Mouse (Mus musculus): ENCODE data around the gene Mtrf1. TPM values are rescaled to one million over a fixed set of nuclear protein-coding genes. Genes with fewer than 3 reads are reported as not detected.
"Not testable (repeated sequence)": the region's sequence is repeated elsewhere in the genome, so short reads cannot be mapped to it uniquely, and the experiment has no call there.

Gene Mtrf1
- polyA plus RNA-seq, 1 experiment from 2014 or later, result 9.3 TPM

- H3K9me3 ChIP-seq (replicated peaks); H3K36me3 ChIP-seq; H3K27me3 ChIP-seq; H3K4me1 ChIP-seq: not testable (repeated sequence)
- peak within 1 kb of the TSS; percentile 63; the same call in 1 of the 2 replicates for H3K27ac ChIP-seq (replicated peaks)
- 12% methylated on average over 43 of the region's 89 CpGs for WGBS
- H3K9ac ChIP-seq, result peak within 1 kb of the TSS; percentile 47
- ATAC-seq (ENCODE audit: insufficient number of reproducible peaks, low FRiP score, low TSS enrichment, low read depth), result peak; percentile 89
- peak within 1 kb of the TSS; percentile 64 for H3K4me3 ChIP-seq (replicated peaks)
- H3K4me2 ChIP-seq (replicated peaks), result peak within 1 kb of the TSS; percentile 79
These were observed 54.4 kb downstream of the Mtrf1 start, which contains the start of gene Kbtbd6 for GRCm38 (mm10) chr14:79451681-79452590. TSS of gene Kbtbd6 (plus strand) at chr14:79451835.

GRCm38 (mm10) chr14:79452591-79452934, 55.0 kb downstream of the Mtrf1 start:
- not testable (repeated sequence) for H3K27me3 ChIP-seq; H3K36me3 ChIP-seq; H3K9ac ChIP-seq; H3K27ac ChIP-seq (replicated peaks); H3K4me3 ChIP-seq (replicated peaks); H3K9me3 ChIP-seq (replicated peaks); H3K4me1 ChIP-seq; H3K4me2 ChIP-seq (replicated peaks)
- ATAC-seq (ENCODE audit: insufficient number of reproducible peaks, low FRiP score, low TSS enrichment, low read depth), result 0 out of 2 replicates have a peak, but pooled peaks have one; percentile 11
- WGBS, result 95% methylated on average over 6 of the region's 10 CpGs

GRCm38 (mm10) chr14:79460401-79460800, 62.8 kb downstream of the Mtrf1 start:
- WGBS, result 81% methylated on average over 1 of the region's 1 CpGs
- no peak overlapping the region for H3K4me3 ChIP-seq (replicated peaks)
- peaks cover 27% of the 10 kb centered on the region for H3K36me3 ChIP-seq
- no peaks in the 10 kb centered on the region for H3K9me3 ChIP-seq (replicated peaks)
- ATAC-seq (ENCODE audit: insufficient number of reproducible peaks, low FRiP score, low TSS enrichment, low read depth), result no peak
- H3K4me1 ChIP-seq, result no peaks in the 10 kb centered on the region
- no peak overlapping the region for H3K27ac ChIP-seq (replicated peaks)
- no peaks in the 10 kb centered on the region for H3K27me3 ChIP-seq
- no peak overlapping the region for H3K9ac ChIP-seq
- no peak overlapping the region for H3K4me2 ChIP-seq (replicated peaks)

- Histone ChIP-seq H3K4me2 (replicated peaks) (no peak overlapping the region), H3K9me3 (replicated peaks) (no peaks in the 10 kb centered on the region), H3K4me1 (no peaks in the 10 kb centered on the region), H3K27ac (replicated peaks) (no peak overlapping the region), H3K4me3 (replicated peaks) (no peak overlapping the region), H3K27me3 (no peaks in the 10 kb centered on the region), H3K9ac (no peak overlapping the region), H3K36me3 (peaks cover 33% of the 10 kb centered on the region)
- no peak for ATAC-seq (ENCODE audit: insufficient number of reproducible peaks, low FRiP score, low TSS enrichment, low read depth)
- WGBS, result 95% methylated on average over 4 of the region's 4 CpGs
These were observed 63.4 kb downstream of the Mtrf1 start for GRCm38 (mm10) chr14:79460988-79461387.

GRCm38 (mm10) chr14:79465623-79466022, 68.1 kb downstream of the Mtrf1 start:
- H3K4me3 ChIP-seq (replicated peaks), result no peak overlapping the region
- H3K27ac ChIP-seq (replicated peaks), result no peak overlapping the region
- H3K4me1 ChIP-seq, result no peaks in the 10 kb centered on the region
- H3K4me2 ChIP-seq (replicated peaks), result no peak overlapping the region
- H3K27me3 ChIP-seq, result no peaks in the 10 kb centered on the region
- H3K36me3 ChIP-seq, result peaks cover 61% of the 10 kb centered on the region
- no peaks in the 10 kb centered on the region for H3K9me3 ChIP-seq (replicated peaks)
- no peak for ATAC-seq (ENCODE audit: insufficient number of reproducible peaks, low FRiP score, low TSS enrichment, low read depth)
- WGBS, result 78% methylated on average over 1 of the region's 1 CpGs
- H3K9ac ChIP-seq, result no peak overlapping the region

GRCm38 (mm10) chr14:79467621-79468020, 70.0 kb downstream of the Mtrf1 start:
- Histone ChIP-seq H3K27ac (replicated peaks) (no peak overlapping the region), H3K27me3 (no peaks in the 10 kb centered on the region), H3K36me3 (peaks cover 64% of the 10 kb centered on the region), H3K4me1 (no peaks in the 10 kb centered on the region), H3K4me2 (replicated peaks) (no peak overlapping the region), H3K9me3 (replicated peaks) (no peaks in the 10 kb centered on the region), H3K9ac (no peak overlapping the region), H3K4me3 (replicated peaks) (no peak overlapping the region)
- ATAC-seq (ENCODE audit: insufficient number of reproducible peaks, low FRiP score, low TSS enrichment, low read depth), result no peak
- 26% methylated on average over 3 of the region's 3 CpGs for WGBS

Other genes with a start within 250 kb of the Mtrf1 start
- gene Zfp957, start 150.4 kb upstream of the Mtrf1 start, polyA plus RNA-seq (2015; fragmentation: Nextera tagmentation; extraction: Ambion mirVana), result not detected in 2 replicates
- 56.0 and 63.9 TPM in 2 replicates for gene Rgcc, start 96.1 kb upstream of the Mtrf1 start, polyA plus RNA-seq (2015; fragmentation: Nextera tagmentation; extraction: Ambion mirVana)
- gene Naa16, start 7.0 kb upstream of the Mtrf1 start, polyA plus RNA-seq (2015; fragmentation: Nextera tagmentation; extraction: Ambion mirVana), result 36.2 and 39.4 TPM in 2 replicates
- gene Kbtbd7, start 28.7 kb downstream of the Mtrf1 start, polyA plus RNA-seq (2015; fragmentation: Nextera tagmentation; extraction: Ambion mirVana), result 11.7 and 12.8 TPM in 2 replicates
- 2.4 and 2.7 TPM in 2 replicates for gene Kbtbd6, start 54.1 kb downstream of the Mtrf1 start, polyA plus RNA-seq (2015; fragmentation: Nextera tagmentation; extraction: Ambion mirVana)
- 16.4 and 18.5 TPM in 2 replicates for gene Elf1, start 83.4 kb downstream of the Mtrf1 start, polyA plus RNA-seq (2015; fragmentation: Nextera tagmentation; extraction: Ambion mirVana)
- gene Wbp4, start 83.7 kb downstream of the Mtrf1 start, polyA plus RNA-seq (2015; fragmentation: Nextera tagmentation; extraction: Ambion mirVana), result 44.2 and 45.2 TPM in 2 replicates
- gene Sugt1, start 189.9 kb downstream of the Mtrf1 start, polyA plus RNA-seq (2015; fragmentation: Nextera tagmentation; extraction: Ambion mirVana), result 112 and 118 TPM in 2 replicates